Mouse (Mus musculus) hindbrain, embryonic 12.5 days (tissue): Measurements from ENCODE around the gene Cdc42se1. TPM values are rescaled to one million over a fixed set of nuclear protein-coding genes. Genes with fewer than 3 reads are reported as not detected.

Experiments used
- ATAC-seq: fragments of 200-750 bp; cut with Nextera tagmentation; 2 replicates; pipeline ENCODE4 v1.8.0; 2017; ENCODE audit warnings: moderate TSS enrichment; ENCODE audit not compliant: low FRiP score
- H3K27ac ChIP-seq: fragments of 300-500 bp; sonication (generic); 2 replicates; pipeline ENCODE4 v1.5.1; 2016; ENCODE audit warnings: mild to moderate bottlenecking
- H3K27me3 ChIP-seq: fragments of 300-500 bp; sonication (generic); 2 replicates; pipeline ENCODE4 v1.6.1; 2016; ENCODE audit warnings: mild to moderate bottlenecking
- H3K36me3 ChIP-seq: fragments of 300-500 bp; sonication (generic); 2 replicates; pipeline ENCODE4 v1.6.1; 2016; ENCODE audit warnings: mild to moderate bottlenecking
- H3K4me1 ChIP-seq: fragments of 300-500 bp; sonication (generic); 2 replicates; pipeline ENCODE4 v1.6.1; 2016
- H3K4me2 ChIP-seq: fragments of 300-500 bp; sonication (generic); replicated peaks from 2 replicates; pipeline ENCODE4 v1.6.1; 2016; ENCODE audit warnings: mild to moderate bottlenecking
- H3K4me3 ChIP-seq: fragments of 300-500 bp; sonication (generic); 2 replicates; pipeline ENCODE4 v1.5.1; 2016; ENCODE audit warnings: mild to moderate bottlenecking
- H3K9ac ChIP-seq: fragments of 300-500 bp; sonication (generic); 2 replicates; pipeline ENCODE4 v1.6.1; 2016; ENCODE audit warnings: mild to moderate bottlenecking, moderate library complexity
- H3K9me3 ChIP-seq: fragments of 300-500 bp; sonication (generic); replicated peaks from 2 replicates; pipeline ENCODE4 v1.6.1; 2016; ENCODE audit warnings: mild to moderate bottlenecking
- WGBS: fragments of 180-500 bp; shearing (Covaris S2); methylation state at CpG from one replicate; pipeline ENCODE4 v1.1.7; 2016; 5-methylcytosine and 5-hydroxymethylcytosine counted together
- polyA plus RNA-seq: library from polyadenylated mRNA; unstranded; fragments of >200 nt; fragmentation: Nextera tagmentation; extraction: Ambion mirVana; gene quantifications from 2 replicates; pipeline ENCODE4 v1.2.1, GENCODE M21; 2016

Gene Cdc42se1
- polyA plus RNA-seq, 1 experiment from 2014 or later, result 91.7 TPM

- ATAC-seq, result no peak
- WGBS, result 34% methylated on average over 17 of the region's 17 CpGs
- no peaks in the 10 kb centered on the region for H3K9me3 ChIP-seq
- no peaks in the 10 kb centered on the region for H3K4me1 ChIP-seq
- H3K4me3 ChIP-seq, result no peak overlapping the region
- H3K9ac ChIP-seq, result no peak overlapping the region
- H3K36me3 ChIP-seq, result peaks cover 35% of the 10 kb centered on the region
- H3K27me3 ChIP-seq, result no peaks in the 10 kb centered on the region
- no peak overlapping the region for H3K4me2 ChIP-seq
- no peak overlapping the region for H3K27ac ChIP-seq
These were observed 12.4 kb downstream of the Cdc42se1 start for GRCm38 (mm10) chr3:95240900-95241299.

- Histone ChIP-seq H3K9me3 (no peaks in the 10 kb centered on the region), H3K27me3 (no peaks in the 10 kb centered on the region), H3K9ac (no peak within 1 kb of the TSS), H3K4me1 (no peaks in the 10 kb centered on the region), H3K27ac (no peak within 1 kb of the TSS), H3K4me2 (no peak within 1 kb of the TSS), H3K4me3 (no peak within 1 kb of the TSS), H3K36me3 (peaks cover 29% of the 10 kb centered on the region)
- WGBS, result 81% methylated on average over 7 of the region's 7 CpGs
- no peak for ATAC-seq
These were observed 13.0 kb downstream of the Cdc42se1 start, which contains the start of gene Gm128 for GRCm38 (mm10) chr3:95241498-95241897. Gene Gm128, minus strand, starts transcription at chr3:95241598.

GRCm38 (mm10) chr3:95243086-95243485 lies 14.6 kb downstream of the Cdc42se1 start:
- Histone ChIP-seq H3K9me3 (no peaks in the 10 kb centered on the region), H3K27ac (no peak overlapping the region), H3K27me3 (no peaks in the 10 kb centered on the region), H3K4me1 (no peaks in the 10 kb centered on the region), H3K4me2 (no peak overlapping the region), H3K9ac (no peak overlapping the region), H3K4me3 (no peak overlapping the region), H3K36me3 (peaks cover 13% of the 10 kb centered on the region; the same call in 1 of the 2 replicates)
- no peak for ATAC-seq
- WGBS, result 92% methylated on average over 2 of the region's 2 CpGs

DNA sequence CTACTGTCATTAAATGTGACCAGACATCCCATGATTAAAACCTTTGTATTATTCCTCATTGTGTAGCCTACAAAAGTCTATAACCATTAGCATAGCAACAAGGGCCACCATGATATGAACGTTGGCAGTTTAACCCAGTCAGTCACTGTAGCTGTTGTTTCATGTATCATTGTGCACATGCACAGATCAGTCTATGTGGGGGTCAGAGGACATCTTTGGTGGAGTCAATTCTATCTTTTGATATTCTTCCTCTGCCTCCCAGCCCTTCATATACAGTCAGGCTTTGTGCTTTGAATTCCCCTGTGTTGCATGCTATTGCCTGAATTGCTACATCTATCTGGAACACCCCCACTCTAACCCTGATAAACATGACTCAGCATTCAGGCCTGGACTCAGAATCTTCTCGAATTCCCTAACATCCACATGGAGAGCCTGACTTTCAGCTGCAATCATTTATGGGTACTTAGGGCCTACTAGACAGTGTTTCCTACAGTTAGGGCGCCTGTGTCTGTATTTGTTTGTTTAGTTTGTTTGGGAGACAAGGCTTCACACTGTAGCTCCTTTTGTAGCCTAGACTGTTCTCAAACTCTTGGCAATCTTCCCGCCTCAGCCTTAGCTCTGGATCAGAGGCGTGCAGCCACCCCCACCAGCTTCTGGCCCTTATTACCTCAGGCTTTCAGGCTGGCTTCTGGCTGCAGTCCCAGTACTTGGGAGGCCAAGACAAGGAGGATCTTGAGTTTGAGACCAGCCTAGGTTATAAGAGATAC lies 18.1 kb downstream of the Cdc42se1 start:
- Histone ChIP-seq H3K4me1 (no peaks in the 10 kb centered on the region), H3K27ac (no peak overlapping the region), H3K4me2 (no peak overlapping the region), H3K36me3 (peaks cover 11% of the 10 kb centered on the region; the same call in 1 of the 2 replicates), H3K4me3 (no peak overlapping the region), H3K27me3 (no peaks in the 10 kb centered on the region), H3K9ac (no peak overlapping the region), H3K9me3 (no peaks in the 10 kb centered on the region)
- 88% methylated on average over 5 of the region's 5 CpGs for WGBS
- no peak for ATAC-seq

DNA sequence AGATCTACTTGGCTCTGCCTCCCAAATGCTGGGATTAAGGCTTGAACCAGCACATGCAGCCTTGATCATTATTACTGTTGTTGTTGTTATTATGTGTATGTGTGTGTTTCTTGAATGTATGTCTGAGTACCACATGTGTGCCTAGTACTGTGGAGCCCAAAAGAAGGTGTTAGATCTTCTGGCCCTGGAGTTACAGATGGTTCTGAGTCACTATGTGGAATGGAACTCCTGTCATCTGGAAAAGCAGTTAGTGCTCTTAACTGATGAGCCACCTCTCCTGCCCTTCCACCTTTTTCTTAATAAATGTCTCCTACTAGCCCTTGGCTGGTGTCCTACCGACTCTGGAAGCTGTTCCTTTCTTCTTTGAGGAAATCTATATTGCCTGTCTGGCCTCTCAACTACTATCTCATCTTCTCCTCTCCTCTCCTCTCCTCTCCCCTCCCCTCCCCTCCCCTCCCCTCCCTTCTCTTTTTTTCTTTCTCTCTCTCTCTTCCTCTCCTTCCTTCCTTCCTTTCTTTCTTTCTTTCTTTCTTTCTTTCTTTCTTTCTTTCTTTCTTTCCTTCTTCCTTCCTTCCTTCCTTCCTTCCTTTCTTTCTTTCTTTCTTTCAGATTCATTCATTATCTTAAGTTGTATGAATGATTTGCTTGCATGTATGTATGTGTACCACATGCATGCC lies 19.3 kb downstream of the Cdc42se1 start:
- H3K4me3 ChIP-seq, result no peak overlapping the region
- no peak overlapping the region for H3K9ac ChIP-seq
- peaks cover 20% of the 10 kb centered on the region for H3K36me3 ChIP-seq
- no peak overlapping the region for H3K4me2 ChIP-seq
- H3K9me3 ChIP-seq, result no peaks in the 10 kb centered on the region
- no peaks in the 10 kb centered on the region for H3K27me3 ChIP-seq
- ATAC-seq, result no peak
- no peak overlapping the region for H3K27ac ChIP-seq
- no peaks in the 10 kb centered on the region for H3K4me1 ChIP-seq
- 73% methylated on average over 1 of the region's 1 CpGs for WGBS

- Histone ChIP-seq H3K27ac (no peak overlapping the region), H3K36me3 (peaks cover 39% of the 10 kb centered on the region), H3K4me1 (no peaks in the 10 kb centered on the region), H3K27me3 (no peaks in the 10 kb centered on the region), H3K9ac (no peak overlapping the region), H3K9me3 (no peaks in the 10 kb centered on the region), H3K4me3 (no peak overlapping the region), H3K4me2 (no peak overlapping the region)
- no peak for ATAC-seq
- 80% methylated on average over 5 of the region's 5 CpGs for WGBS
These were observed 21.8 kb downstream of the Cdc42se1 start for GRCm38 (mm10) chr3:95250361-95250760.

GRCm38 (mm10) chr3:95250783-95251424 lies 22.4 kb downstream of the Cdc42se1 start, which contains the start of gene Bnipl:
Gene Bnipl, minus strand, starts transcription at chr3:95251193.
- WGBS, result 62% methylated on average over 7 of the region's 7 CpGs
- no peak for ATAC-seq
- Histone ChIP-seq H3K4me2 (no peak within 1 kb of the TSS), H3K36me3 (peaks cover 40% of the 10 kb centered on the region), H3K4me1 (no peaks in the 10 kb centered on the region), H3K9me3 (no peaks in the 10 kb centered on the region), H3K27ac (no peak within 1 kb of the TSS), H3K4me3 (no peak within 1 kb of the TSS), H3K27me3 (no peaks in the 10 kb centered on the region), H3K9ac (no peak within 1 kb of the TSS)

GRCm38 (mm10) chr3:95256931-95257330 lies 28.4 kb downstream of the Cdc42se1 start:
- WGBS, result 87% methylated on average over 5 of the region's 5 CpGs
- H3K27me3 ChIP-seq, result no peaks in the 10 kb centered on the region
- H3K4me2 ChIP-seq, result no peak overlapping the region
- no peak overlapping the region for H3K4me3 ChIP-seq
- H3K9ac ChIP-seq, result no peak overlapping the region
- no peaks in the 10 kb centered on the region for H3K9me3 ChIP-seq
- no peaks in the 10 kb centered on the region for H3K4me1 ChIP-seq
- no peak overlapping the region for H3K27ac ChIP-seq
- peaks cover 86% of the 10 kb centered on the region for H3K36me3 ChIP-seq
- ATAC-seq, result no peak

GRCm38 (mm10) chr3:95261975-95262374 lies 33.4 kb downstream of the Cdc42se1 start:
- Histone ChIP-seq H3K4me2 (no peak overlapping the region), H3K27me3 (no peaks in the 10 kb centered on the region), H3K4me1 (no peaks in the 10 kb centered on the region), H3K36me3 (peaks cover 64% of the 10 kb centered on the region), H3K27ac (no peak overlapping the region), H3K4me3 (no peak overlapping the region), H3K9me3 (no peaks in the 10 kb centered on the region), H3K9ac (no peak overlapping the region)
- 89% methylated on average over 4 of the region's 4 CpGs for WGBS
- ATAC-seq, result no peak

DNA sequence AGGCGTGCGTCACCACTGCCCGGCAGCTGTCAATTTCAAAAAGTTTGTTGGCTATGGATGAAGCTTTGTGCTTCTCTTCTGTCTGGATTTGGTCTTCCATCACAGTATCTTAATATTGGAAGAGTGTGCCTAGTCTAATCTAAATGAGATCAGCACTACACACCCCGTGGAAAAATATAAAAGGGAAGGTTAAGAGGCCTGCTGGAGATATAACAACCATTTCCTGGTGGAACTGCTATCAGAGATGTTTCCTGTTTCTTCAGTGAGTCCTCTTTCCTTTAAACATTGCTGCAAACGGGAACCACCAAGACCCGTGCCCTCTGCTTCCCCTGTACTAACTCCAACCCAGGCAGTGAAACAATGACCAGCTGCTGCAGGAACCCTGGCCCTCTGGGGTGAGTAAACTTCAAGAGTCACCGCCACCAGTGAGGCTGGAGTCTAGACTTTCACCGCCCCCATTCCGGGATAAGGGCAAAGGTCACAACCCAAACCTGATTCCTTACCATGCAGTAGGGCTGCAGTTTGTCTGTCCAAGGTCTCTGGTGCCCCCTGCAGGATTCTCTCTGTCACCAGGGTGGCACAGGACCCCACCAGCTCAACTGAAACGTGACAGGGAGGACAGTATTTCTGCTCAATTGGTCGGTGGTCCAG lies 34.7 kb downstream of the Cdc42se1 start:
- no peaks in the 10 kb centered on the region for H3K27me3 ChIP-seq
- H3K4me3 ChIP-seq, result no peak overlapping the region
- no peaks in the 10 kb centered on the region for H3K4me1 ChIP-seq
- H3K27ac ChIP-seq, result no peak overlapping the region
- no peak overlapping the region for H3K9ac ChIP-seq
- WGBS, result 50% methylated on average over 11 of the region's 11 CpGs
- ATAC-seq, result no peak; the same call in 1 of the 2 replicates
- no peak overlapping the region for H3K4me2 ChIP-seq
- H3K36me3 ChIP-seq, result peaks cover 63% of the 10 kb centered on the region
- H3K9me3 ChIP-seq, result no peaks in the 10 kb centered on the region

DNA sequence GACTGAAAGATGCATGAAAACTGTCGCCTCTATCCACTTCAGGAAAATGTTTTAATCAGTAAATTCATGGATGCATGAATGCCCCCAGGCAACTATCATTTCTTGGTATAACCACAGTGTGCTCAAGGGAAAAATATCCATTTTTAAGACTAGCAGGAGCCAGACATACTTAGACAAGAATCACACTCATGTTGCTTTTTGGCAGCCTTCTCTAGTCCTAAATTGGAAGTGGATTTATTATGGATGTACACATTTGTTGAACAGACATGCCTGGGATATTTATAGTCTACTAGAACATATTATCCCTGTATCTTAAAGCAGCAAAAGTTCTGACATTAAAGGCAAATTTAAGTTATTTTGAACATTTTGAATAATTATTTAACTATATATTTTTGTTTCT lies 36.2 kb downstream of the Cdc42se1 start:
- no peak overlapping the region for H3K9ac ChIP-seq
- H3K4me2 ChIP-seq, result no peak overlapping the region
- H3K4me3 ChIP-seq, result no peak overlapping the region
- H3K27me3 ChIP-seq, result no peaks in the 10 kb centered on the region
- H3K36me3 ChIP-seq, result peaks cover 50% of the 10 kb centered on the region
- no peak for ATAC-seq
- no peak overlapping the region for H3K27ac ChIP-seq
- no peaks in the 10 kb centered on the region for H3K9me3 ChIP-seq
- H3K4me1 ChIP-seq, result no peaks in the 10 kb centered on the region
- WGBS, result 79% methylated on average over 1 of the region's 1 CpGs

DNA sequence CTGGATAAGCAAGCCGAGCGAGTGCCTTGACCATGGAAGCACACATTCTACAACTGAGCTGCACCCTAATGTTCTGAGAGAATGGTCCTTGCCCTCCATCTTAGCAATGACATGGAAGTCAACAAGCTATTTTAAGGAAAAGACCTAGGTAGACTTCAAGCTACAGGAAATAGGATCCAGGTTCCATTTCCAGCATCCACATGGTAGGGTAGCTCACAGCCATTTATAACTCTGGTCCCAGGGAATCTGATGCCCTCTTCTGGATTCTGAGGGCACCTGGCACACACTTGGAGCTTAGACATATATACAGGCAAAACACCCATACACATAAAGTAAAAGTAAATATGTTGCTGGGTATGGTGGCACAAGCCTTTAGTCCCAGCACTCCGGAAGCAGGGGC lies 37.5 kb downstream of the Cdc42se1 start:
- H3K4me1 ChIP-seq, result no peaks in the 10 kb centered on the region
- no peak overlapping the region for H3K4me3 ChIP-seq
- H3K4me2 ChIP-seq, result no peak overlapping the region
- H3K36me3 ChIP-seq, result peaks cover 40% of the 10 kb centered on the region
- no peaks in the 10 kb centered on the region for H3K27me3 ChIP-seq
- no peak overlapping the region for H3K9ac ChIP-seq
- 94% methylated on average over 3 of the region's 3 CpGs for WGBS
- no peak overlapping the region for H3K27ac ChIP-seq
- H3K9me3 ChIP-seq, result no peaks in the 10 kb centered on the region
- ATAC-seq, result no peak
